Mouse (Mus musculus): ENCODE measurements at regions not wholly inside any gene's neighbourhood (a gene's known extent, or its start where the extent isn't known, plus 50 kb on each side); places are given as distances from the start of the nearest gene placed in this dataset.

DNA sequence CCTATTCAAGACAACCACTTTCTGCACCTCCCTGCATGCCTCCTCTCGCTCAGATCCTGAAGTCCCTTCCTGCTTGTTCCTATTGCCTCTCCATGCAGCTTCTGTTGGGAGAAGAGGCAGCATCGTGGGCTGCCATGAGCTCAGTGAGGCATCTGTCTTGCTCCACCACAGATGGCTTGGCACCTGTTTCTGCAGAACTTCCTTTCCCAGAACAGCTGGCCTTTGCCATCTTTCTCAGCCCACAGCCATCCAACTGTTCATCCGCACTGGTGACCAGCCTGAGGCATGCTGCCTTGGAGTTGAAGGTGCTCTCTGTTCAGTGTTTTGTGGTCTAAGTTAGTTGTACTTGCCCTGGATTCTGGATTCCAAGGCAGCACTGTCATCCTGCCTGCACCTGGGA, 312.5 kb downstream of the Cmpk2 start:
- DNase-seq, result no peak

DNA sequence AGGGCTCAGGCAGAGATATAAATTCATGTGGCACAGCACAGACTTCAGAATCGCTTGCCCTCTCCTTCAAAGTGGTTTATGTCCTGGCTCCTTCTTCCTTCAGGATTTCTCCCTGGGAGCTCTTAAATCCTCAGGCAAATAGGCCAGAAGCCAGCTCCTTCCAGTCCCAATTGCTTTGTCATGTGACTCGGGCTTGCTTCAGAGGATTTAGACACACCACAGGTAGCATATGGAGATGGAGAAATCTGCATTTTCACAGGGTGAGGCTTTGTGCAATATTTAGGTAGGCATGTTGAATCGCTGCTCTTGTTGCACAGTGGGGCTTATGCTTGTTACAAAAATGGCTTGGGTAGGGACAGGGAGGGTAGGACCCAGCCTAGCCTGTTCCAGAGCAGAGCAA, 309.8 kb downstream of the Cmpk2 start:
- no peak for DNase-seq

DNA sequence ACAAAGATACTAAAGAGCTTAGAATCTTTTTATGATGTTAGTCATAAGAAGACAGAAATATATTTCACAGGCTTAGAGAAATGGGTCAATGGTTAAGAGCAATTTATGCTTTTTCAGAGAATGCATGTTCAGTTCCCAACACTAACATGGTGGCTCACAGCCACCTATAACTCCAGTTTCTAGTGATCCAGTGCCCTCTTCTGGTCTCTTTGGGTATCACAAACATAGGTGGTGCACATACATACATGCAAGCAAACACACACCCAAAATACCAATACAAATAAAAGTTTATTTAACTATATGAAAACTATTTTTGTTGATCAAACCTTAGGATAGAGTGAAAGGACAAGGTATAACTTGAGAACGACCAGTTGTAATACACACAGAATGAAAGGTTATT, 308.0 kb downstream of the Cmpk2 start:
- no peak for DNase-seq

DNA sequence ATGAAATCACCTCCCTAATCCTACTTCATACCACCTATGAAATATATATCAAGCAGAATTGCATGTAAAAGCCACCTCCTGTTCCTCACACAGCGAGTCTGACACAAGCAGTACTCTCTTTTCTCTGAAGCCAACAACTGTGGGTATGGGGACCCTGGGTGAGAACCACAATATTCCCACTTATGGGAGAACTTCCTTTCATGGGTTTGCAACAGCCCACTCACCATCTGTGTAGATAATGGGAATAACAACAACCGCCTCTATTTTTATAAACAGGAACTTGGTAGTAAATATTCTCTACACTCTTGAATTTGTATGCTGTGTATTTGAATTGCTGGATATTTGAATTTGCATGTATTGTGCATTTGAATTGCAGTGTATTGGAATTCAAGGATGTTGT, 305.0 kb downstream of the Cmpk2 start:
- no peak for DNase-seq

DNA sequence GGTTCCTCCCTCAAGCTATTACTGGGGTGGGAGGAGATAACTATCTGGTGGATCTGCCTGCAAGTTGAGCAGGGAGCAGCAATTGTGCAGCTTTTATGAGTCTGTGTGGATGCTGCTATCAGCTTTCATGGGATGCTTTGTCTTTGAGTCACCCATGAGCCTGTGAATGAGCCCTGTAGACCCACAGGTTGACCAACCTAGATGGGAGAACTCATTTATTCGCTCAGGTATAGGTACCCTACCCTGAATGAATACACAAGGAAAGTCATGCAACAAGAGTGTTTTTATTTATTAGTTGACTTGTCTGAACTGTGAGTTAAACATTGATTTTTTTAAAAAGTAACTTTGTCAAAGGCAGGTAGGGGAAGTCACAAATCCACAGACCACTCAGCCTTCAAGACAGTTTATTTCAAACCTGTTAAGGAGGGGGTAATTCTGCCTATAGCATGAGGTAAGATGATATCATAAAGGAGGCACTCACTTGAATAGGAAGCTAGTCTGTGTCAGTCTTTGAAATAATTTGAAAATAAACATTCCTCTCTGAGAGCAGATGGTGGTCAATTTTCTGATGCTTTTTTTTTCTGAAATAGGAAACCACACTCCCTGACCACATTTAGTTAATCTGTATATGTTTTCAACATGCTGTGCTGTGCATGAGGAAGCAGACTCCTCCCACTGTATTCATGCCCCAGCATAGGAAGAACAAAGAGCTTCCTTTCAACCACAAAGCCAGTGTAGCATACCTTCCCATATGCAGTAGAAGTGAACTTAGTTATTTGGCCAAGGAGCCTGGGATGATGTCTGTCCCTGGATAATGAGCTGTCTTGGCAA, 302.0 kb downstream of the Cmpk2 start:
- no peak for DNase-seq

DNA sequence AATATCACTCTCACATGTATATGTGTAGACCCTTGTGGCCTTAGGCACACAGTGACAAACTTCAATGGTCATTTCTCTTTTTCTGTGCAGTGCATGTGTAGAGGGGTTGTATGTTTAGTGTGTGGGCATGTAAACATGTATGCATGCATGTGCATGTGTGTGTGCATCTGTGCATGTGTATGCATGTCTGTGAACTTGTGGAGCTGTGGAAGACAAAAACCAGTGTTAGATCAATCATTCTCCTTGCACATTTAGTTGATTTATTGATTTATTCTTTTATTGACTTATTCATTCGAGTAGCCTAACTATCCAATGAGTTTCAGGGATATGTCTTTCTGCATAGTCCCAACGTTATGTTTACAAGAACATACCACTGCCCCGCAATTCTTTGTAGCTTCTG, 298.5 kb downstream of the Cmpk2 start:
- DNase-seq, result no peak

DNA sequence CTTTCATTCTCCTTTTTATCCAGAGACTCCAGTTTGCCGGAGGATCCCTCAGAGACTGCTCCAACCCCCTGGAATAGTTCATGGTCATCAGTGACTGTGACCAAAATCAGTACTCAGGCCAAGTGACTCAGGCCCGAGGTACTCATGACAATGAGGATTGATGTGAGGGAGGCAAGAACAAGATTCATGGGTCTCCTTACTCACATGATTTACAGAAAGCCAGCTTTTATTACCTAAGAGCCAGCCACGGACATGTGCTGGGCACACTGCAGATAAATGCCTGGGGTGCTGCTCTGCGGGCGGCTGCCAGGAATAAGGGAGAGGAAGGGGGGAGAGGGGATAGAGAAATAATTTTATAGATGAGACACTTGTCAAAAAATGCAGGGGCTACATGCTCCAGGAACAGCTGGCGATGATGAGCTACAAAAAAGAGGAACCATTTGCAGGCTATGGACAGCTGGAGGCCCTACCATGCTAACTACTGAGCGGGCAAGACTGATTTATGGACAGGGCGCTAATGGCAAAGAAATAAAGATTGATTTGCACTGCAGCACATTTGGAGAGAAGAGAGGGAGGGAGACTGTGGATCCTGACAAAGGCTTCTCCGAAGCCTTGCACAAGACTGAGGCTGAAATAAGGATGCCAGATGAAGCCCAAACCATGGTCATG, 289.8 kb downstream of the Cmpk2 start:
- DNase-seq, result peak; percentile 83

DNA sequence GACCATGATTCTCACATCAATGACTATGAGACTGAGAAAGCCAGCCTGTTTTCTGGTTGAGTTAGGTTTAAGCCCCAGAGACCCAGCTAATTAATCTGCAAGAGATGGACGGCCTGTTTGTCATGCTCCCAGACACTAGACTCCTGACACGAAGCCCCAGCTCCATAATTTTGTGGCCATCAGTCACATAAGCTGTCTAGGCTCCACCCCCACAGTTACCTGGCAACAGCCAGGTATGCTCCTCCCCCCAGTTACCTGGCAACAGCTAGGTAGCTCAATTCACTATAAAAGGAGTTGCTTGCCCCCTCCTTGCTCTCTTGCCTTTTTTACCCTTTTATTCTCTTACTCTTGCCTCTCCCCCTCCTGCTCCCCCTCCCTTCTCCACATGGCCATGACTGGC, 287.3 kb downstream of the Cmpk2 start:
- no peak for DNase-seq

DNA sequence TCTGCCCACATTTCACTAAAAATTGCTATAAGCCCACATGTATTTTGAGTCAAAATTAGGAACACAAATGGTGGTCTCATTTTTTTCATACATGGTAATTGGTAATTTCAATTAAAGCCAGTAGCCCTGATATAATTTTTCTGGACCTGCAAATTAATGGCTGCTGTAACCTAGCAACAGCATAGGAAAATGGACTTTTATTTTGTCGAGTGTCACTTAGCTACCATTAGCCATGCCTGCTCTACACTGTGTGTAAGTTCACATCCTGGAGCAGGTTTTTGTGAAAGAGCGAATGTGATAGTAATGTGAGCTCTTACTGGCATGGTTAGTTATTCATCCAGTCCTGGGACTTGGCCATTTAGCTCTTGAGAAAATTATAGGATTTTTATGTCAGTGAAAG, 285.6 kb downstream of the Cmpk2 start:
- DNase-seq, result no peak

DNA sequence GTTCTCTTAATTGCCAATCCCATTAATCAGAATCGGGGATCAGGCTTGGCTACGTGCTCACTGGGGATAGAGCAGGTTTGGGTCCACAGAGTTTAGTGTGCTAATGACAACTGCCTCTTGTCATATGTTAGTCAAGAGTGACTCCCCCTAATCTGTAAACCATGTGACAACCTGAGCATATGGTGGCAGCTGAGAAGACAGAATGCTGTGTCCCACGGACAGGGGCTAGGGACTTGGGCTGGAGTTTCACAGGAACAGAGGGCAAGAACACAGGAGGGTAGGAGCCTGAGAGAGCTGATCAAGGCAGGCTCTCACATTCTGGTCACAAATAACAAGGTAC, 265.5 kb downstream of the Cmpk2 start:
- no peak for DNase-seq

DNA sequence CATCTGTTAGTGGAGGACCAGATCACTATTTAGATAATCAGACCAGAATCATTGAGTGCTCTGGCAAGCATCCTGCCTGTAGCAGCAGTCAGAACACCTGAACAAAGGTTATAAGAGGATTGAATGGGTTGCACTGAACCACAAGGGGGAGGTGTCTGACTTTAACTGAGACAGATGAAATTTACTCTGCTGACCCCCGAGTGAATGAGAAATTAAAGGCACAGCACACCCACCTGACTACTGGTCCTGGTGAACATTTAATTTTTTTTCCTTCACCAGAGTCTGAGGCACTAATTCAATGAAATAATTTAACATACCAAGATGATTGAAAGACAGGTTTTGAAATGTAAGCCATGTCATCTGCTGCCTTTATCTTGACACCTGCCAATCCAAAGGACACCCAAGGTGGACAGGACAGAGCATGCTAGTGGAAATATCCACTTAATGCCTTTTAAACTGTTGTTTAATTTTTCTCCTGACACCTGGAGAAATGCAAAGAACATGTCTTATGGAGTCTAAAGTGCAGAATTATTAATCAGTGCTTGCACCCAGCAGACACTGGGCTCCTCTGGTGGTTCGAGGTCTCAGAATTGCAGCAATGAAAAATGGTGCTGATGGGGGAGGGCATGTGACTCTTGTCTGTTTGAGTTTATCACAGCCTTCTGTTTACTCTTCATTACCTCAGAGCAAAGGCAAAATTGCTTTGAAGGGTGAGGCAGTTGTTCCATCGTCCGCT, 265.0 kb downstream of the Cmpk2 start:
- no peak for DNase-seq

DNA sequence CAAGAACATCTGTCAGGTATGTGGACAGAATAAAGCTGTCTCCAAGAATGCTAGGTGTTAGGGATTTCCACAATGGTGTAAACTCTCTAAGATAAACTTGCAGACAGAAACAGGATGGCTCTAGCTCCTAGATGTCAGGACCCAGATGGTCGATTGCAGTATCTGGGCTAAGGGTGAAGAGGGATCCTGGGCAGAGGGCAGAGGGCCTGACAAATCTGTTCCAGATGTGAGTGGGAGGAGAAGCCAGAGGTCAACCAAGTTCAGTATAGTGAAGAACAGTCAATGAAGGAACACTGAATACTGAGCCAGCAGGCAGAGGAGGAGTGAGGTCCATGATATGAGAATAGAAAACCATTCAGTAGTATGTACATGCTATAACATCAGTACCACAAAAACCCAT, 254.4 kb downstream of the Cmpk2 start:
- no peak for DNase-seq

DNA sequence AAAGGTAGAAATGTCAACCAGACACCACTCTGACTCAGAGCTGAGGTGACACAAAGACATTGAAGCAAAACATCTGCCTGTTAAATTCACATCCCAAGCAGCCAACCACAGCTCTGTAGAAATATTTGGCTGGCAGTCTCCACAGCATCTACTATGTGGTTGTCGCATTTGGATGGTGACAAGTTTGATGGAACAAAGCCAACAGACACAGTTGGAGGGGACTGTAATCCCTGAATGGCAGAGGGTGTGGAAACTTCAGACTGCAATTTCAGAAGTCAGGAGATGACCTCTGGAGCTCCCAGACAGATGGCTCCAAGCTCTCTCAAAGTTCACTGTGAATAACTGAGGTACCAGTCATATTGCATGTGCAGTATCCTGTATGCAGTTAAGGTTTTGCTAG, 229.8 kb downstream of the Cmpk2 start:
- no peak for DNase-seq

DNA sequence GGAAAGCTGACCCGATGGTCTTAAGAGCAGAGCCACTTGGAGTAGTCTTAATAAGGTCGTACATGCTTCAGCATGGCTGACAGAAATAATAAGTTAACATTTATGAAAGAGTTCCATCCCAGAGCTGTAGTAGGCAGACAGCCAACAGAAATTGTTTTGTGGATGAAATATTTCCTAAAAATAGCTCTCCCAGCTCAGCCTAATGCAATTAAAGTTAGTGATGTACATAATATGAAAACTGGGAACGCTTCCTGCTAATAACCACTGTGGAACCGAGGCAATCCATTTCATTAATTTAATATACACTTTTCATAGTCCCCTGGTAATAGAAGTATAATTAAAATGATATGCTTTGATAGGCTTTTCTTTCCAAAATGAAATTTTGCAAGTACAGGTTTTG, 219.0 kb downstream of the Cmpk2 start:
- DNase-seq, result no peak

DNA sequence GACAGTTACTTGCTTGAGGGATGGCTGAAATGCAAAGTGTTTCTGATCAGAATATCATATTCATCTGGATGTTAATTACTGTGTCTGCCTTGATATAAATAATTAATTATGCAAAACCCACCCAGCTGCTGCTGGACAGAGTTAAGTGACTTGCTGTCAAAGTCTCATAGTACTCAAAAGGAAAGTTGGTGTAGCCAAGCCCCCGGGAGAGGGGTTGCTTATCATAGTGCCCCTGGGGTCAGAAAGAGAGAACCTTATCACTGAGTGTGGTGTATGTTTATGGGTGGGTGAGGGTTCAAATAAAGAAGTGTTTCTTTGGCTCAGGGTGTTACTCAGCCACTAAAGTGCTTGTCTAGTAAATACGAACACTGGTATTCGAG, 211.6 kb downstream of the Cmpk2 start:
- DNase-seq, result no peak

DNA sequence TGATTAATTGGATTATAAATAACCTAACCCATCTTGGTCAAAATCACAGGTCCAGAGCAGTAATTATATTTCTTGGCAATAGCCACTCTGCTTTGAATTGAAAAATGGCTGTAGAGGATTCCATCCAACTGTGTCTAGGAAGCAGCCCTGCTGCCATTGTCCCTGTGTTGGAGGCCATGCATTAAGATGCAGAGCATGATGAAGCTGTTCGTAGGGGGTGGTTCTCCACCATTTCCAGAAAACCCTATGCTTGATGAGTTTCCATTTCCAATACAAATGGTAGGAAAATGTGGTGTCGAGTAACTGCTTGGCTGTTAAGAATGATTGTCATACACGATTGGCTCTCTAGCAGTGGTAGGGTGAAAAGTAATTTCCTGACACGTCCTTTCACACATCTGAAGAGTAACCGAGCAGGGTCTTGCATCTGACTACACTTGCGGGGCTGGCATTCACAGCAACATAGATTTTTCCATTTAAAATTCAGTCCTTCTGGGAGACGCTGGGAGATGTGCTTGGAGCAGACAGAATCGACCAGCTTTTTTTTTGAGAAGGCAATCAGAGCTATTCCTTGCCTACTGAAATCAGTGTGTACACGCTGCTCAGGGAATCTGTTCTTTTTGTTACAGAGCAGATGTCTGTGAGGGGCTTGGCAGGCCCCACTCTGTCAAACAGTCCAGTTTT, 211.0 kb downstream of the Cmpk2 start:
- no peak for DNase-seq

DNA sequence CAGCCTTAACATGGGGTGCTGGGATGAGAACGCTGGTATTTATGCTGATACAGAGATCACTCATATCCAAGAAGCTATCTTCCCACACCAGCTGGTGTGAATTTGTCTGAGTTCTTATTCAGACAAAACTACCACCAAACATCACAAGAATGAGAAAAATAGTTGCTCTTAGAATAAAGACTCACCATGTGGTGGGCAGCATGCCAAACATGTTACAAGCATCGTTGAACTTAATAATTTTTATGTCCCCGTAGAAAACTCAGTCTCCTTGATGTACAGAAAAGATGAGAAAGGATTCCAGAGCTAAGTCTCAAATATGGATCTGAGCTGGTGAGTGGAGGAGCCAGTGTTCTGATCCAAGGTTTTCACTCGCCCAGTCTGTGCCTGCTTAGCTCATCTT, 196.5 kb downstream of the Cmpk2 start:
- no peak for DNase-seq

DNA sequence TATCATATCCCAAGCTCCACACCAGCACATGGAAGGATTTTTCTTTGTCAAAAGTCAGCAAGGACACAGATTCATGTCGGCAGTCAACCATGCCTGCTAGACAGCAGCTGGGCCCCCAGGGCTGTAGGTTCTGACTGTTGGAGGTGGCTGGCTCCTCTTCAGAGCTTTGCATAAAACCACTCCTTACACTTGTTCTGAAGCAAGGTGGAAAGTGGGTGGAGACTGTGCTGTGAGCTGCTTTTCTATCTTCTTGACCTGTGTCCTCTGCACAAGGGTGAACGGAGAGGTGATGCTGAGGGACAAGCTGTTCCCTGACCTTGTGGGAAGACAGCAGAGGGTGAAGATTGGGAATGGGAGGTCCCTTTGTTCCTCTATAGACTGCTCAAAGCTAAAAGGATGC, 185.2 kb downstream of the Cmpk2 start:
- no peak for DNase-seq

DNA sequence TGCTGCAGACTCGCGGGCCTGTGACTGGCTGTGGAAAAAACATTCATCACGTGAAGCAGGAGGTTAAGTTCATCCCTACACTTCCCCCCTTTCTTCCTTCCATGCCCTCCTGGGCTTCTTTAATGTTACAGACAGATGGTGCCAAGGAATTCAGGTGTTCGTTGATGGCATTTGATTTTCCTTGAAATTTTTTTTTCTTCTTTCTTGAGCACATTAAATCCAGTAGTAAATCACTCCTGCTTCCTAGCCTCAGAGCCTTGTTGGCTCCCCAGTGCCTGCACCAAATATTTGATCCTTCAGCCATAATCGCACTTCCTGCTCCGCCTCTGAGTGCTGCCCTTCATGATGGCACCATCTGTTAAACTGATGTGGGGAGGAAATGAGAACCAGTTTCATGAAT, 184.8 kb downstream of the Cmpk2 start:
- DNase-seq, result no peak

DNA sequence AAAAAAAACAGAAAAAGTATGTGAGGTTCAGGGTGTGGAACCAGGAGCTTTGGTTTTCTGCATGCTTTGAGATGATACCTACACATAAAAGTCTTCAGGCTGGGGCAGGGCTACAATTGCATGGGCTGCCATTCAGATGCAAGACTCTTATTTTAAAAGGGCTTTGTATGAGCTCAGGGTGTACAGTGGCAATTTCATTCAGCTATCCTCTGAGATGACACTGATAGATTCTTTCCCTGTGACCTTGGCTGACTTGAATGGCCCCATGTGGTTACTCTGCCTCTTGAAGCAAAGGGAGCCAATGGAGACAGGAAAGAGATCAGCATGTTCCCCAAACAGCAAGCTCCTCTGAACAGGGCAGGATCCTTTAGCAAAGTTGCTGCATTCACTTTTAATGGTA, 177.1 kb downstream of the Cmpk2 start:
- no peak for DNase-seq

DNA sequence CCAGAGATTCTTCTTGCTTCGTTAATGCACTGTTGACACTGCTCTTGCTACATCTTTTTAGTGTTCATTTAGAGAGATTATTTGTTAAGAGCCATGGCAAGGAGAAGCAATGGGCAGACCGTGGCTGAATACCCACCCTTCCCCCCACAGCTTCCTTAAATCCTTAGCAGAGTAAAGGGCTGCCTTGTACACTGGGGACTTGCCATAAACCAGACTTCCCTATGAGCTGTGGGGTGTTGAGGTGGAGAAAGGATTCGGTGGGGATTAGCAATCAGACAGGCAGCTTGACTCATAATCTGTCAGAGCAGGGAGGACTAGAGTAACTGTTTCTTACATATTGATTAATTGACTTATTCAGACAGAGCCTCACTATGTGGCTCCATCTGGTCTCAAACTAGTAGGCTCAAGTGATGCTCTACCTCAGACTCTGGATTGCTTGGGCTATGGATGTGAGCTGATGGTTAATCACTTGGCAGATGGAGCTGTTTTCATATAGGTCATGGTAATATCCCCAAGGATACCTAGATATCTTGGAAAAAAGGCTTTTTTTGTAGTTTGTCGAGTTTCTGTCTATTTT, 166.7 kb downstream of the Cmpk2 start:
- no peak for DNase-seq

DNA sequence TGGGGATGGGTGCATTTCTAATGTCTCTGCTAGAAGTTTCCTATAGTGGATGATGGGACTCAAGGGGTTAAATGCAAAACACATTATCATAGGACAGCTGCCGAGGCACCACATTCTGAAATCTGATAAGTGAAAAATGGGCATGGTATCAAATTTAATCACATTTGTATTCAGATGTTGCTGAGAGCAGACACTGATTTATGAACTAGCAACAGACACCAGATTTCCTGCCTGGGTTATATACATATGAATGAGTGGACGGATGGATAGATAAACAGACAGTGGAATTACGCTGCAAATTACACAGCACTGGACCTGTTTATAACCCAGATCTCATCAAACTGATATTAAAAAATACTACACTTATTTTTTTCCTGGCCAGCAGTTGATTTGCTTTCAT, 166.2 kb downstream of the Cmpk2 start:
- no peak for DNase-seq

DNA sequence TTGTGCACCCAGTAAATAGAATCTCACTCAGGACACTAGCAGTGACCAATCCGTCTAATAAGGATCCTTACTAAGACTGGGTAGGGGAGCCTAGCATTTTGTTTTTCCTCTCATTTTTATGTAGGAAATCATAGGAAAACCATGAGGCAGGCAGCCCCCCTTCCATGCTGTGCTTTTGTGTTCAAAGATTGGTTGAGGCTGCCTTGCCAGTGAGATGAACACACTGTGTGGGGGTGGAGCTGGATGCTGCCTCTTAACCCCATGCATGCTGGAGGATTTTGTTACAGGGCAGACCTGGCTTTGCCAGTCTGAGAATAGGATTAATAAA, 162.8 kb downstream of the Cmpk2 start:
- DNase-seq, result no peak
